Mouse (Mus musculus): ENCODE measurements around the gene Adam12.

The Adam12 gene

DNA sequence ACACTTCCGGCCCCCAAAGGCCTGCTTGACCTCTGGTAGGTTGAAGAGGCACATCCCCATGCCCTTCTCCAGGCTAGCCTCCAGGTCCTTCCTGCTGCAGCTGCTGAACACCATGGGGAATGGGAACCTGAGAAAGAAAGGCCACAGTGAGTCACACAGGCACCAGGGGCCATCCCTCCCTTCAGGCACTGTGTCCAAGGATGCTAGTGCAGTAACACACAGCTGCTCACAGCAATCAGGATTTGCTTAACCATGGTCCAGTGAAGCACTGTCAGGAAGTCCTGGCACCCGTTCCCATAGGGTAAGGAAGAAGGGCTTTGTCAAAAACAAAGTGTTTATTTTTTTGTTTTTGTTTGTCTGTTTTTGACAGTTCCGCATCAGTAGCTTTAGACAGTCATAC is 294.5 kb downstream of the Adam12 start:
- H3K27me3 ChIP-seq (ENCODE audit: insufficient read depth, low read length): 0 out of 2 replicates have a peak, but pooled peaks cover 3% of the 10 kb centered on the region
- TF ChIP-seq CTCF (conservative IDR thresholded peaks at IDR 0.05; ENCODE audit: low read length) (no peak), POU5F1 (IDR thresholded peaks at IDR 0.05; ENCODE audit: borderline replicate concordance, low read length) (no peak)
- no peaks in the 10 kb centered on the region for H3K9me3 ChIP-seq (ENCODE audit: low read length)
- H3K4me1 ChIP-seq (replicated peaks; ENCODE audit: low read depth, low read length): no peaks in the 10 kb centered on the region
- H3K36me3 ChIP-seq (ENCODE audit: insufficient read depth, low read length): no peaks in the 10 kb centered on the region
- H3K4me3 ChIP-seq (replicated peaks; ENCODE audit: low read length): no peak overlapping the region

DNA sequence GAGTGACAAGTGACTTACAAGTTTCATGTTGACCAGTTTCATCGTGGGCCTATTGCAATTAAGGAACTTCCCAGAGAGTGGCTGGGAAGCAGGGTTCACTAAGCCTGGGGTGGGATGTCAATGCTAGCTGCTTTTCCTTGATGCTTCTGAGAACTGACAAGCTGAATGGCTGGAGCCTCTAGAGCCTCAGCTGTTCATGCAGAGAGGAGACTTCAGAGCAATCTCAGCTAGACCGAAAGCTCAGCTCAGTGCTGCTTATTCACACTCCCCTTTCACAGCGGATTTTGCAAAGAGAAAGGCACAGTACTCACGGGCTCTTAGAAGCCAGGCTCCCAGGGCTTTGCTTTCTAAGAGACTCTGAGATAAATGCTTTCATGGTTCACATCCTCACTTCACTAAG is 295.6 kb downstream of the Adam12 start:
- TF ChIP-seq POU5F1 (IDR thresholded peaks at IDR 0.05; ENCODE audit: borderline replicate concordance, low read length): no peak
- no peak for TF ChIP-seq CTCF (conservative IDR thresholded peaks at IDR 0.05; ENCODE audit: low read length)
- TF ChIP-seq NANOG (IDR thresholded peaks at IDR 0.05; ENCODE audit: borderline replicate concordance, low read length): no peak
- 0 out of 2 replicates have a peak, but pooled peaks cover 3% of the 10 kb centered on the region for H3K27me3 ChIP-seq (ENCODE audit: insufficient read depth, low read length)
- H3K9me3 ChIP-seq (ENCODE audit: low read length): no peaks in the 10 kb centered on the region
- H3K36me3 ChIP-seq (ENCODE audit: insufficient read depth, low read length): no peaks in the 10 kb centered on the region
- H3K4me1 ChIP-seq (replicated peaks; ENCODE audit: low read depth, low read length): no peaks in the 10 kb centered on the region
- no peak overlapping the region for H3K4me3 ChIP-seq (replicated peaks; ENCODE audit: low read length)

DNA sequence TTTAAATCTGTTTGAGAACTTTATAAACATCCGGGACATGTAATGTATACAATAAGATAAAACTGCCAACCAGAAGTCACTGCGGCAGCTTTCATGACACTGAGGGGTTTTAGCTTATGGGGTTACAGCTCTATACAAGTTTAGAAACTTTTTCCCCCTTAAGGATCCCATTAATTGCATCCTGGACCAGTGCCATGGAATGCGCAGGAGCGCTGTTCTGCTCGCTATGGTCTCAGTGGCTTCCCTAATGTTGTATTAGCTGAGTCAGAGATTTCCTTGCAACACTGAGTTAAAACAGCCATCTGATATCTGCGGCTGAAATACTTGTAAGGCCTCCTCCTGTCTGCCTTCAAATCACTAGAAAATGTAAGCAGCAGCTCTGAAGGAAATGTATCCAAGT is 298.6 kb downstream of the Adam12 start:
- Histone ChIP-seq H3K4me3 (replicated peaks; ENCODE audit: low read length) (no peak overlapping the region), H3K4me1 (replicated peaks; ENCODE audit: low read depth, low read length) (no peaks in the 10 kb centered on the region), H3K9me3 (ENCODE audit: low read length) (no peaks in the 10 kb centered on the region), H3K27me3 (ENCODE audit: insufficient read depth, low read length) (0 out of 2 replicates have a peak, but pooled peaks cover 3% of the 10 kb centered on the region), H3K36me3 (ENCODE audit: insufficient read depth, low read length) (no peaks in the 10 kb centered on the region)
- TF ChIP-seq NANOG (IDR thresholded peaks at IDR 0.05; ENCODE audit: borderline replicate concordance, low read length): no peak
- TF ChIP-seq CTCF (conservative IDR thresholded peaks at IDR 0.05; ENCODE audit: low read length): no peak
- no peak for TF ChIP-seq POU5F1 (IDR thresholded peaks at IDR 0.05; ENCODE audit: borderline replicate concordance, low read length)

DNA sequence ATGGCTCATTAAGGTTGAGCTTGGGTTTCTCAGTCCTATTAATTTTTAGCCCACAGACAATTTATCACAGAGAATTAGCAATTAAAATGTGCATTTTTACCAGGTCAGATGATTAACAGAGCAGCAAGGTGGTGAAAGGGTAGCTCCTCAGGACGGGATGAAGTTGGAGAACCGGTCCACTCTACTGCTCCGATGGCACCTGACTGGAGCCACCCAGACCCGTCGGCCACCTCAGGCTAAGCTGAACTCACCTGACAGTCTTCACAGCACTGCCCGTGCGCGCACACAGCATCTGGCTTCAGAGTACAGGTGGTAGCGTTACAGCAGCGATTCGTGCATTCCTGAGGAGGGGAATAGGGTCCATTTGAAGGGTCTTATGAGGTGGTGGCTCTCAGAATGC is 300.5 kb downstream of the Adam12 start:
- no peaks in the 10 kb centered on the region for H3K36me3 ChIP-seq (ENCODE audit: insufficient read depth, low read length)
- TF ChIP-seq CTCF (conservative IDR thresholded peaks at IDR 0.05; ENCODE audit: low read length): no peak
- TF ChIP-seq POU5F1 (IDR thresholded peaks at IDR 0.05; ENCODE audit: borderline replicate concordance, low read length): no peak
- no peak for TF ChIP-seq NANOG (IDR thresholded peaks at IDR 0.05; ENCODE audit: borderline replicate concordance, low read length)
- H3K4me1 ChIP-seq (replicated peaks; ENCODE audit: low read depth, low read length): no peaks in the 10 kb centered on the region
- H3K4me3 ChIP-seq (replicated peaks; ENCODE audit: low read length): no peak overlapping the region
- H3K27me3 ChIP-seq (ENCODE audit: insufficient read depth, low read length): 0 out of 2 replicates have a peak, but pooled peaks cover 2% of the 10 kb centered on the region
- no peaks in the 10 kb centered on the region for H3K9me3 ChIP-seq (ENCODE audit: low read length)

DNA sequence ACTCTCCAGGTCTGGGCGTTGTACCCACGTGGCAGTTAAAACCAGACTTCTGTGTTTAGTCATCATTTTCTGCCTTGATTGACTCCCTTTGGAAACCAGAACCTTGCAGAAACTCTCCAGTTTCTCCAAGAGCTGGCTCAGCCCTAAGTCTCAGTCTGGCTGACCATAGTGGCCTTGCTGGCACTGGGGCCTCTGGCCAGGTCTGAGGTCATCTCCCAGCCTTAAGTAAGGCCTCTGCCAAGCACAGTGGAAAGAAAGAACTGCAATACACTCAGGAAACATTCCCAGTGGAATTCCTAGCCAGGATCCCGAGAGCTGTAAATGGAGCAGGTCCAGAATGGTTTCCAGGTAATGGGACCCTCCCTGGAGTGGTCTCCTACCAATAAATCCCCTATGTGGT is 303.0 kb downstream of the Adam12 start:
- H3K4me3 ChIP-seq (replicated peaks; ENCODE audit: low read length): no peak overlapping the region
- H3K9me3 ChIP-seq (ENCODE audit: low read length): no peaks in the 10 kb centered on the region
- H3K4me1 ChIP-seq (replicated peaks; ENCODE audit: low read depth, low read length): no peaks in the 10 kb centered on the region
- no peak for TF ChIP-seq CTCF (conservative IDR thresholded peaks at IDR 0.05; ENCODE audit: low read length)
- TF ChIP-seq POU5F1 (IDR thresholded peaks at IDR 0.05; ENCODE audit: borderline replicate concordance, low read length): no peak
- TF ChIP-seq NANOG (IDR thresholded peaks at IDR 0.05; ENCODE audit: borderline replicate concordance, low read length): no peak
- H3K27me3 ChIP-seq (ENCODE audit: insufficient read depth, low read length): no peaks in the 10 kb centered on the region
- no peaks in the 10 kb centered on the region for H3K36me3 ChIP-seq (ENCODE audit: insufficient read depth, low read length)

DNA sequence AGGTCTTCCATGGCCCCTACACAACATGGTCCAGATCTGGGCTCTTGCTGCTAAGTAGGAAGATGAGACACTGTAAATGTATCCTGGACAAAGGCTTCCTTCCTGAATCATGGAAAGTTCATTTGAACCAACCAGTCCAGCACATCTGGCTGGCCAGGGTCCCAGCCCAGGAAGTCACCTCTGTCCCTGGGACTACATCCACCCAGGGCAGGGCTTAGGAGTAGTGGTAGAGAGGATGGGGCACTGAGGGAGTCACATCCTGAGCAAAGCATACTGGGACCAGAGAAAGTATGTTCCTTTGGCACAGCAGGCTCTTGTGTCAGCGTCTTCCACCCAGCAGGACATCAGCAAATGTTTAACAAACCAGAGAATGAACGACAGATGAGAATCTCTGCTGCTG is 306.2 kb downstream of the Adam12 start:
- no peak for TF ChIP-seq NANOG (IDR thresholded peaks at IDR 0.05; ENCODE audit: borderline replicate concordance, low read length)
- TF ChIP-seq POU5F1 (IDR thresholded peaks at IDR 0.05; ENCODE audit: borderline replicate concordance, low read length): no peak
- no peak for TF ChIP-seq CTCF (conservative IDR thresholded peaks at IDR 0.05; ENCODE audit: low read length)

DNA sequence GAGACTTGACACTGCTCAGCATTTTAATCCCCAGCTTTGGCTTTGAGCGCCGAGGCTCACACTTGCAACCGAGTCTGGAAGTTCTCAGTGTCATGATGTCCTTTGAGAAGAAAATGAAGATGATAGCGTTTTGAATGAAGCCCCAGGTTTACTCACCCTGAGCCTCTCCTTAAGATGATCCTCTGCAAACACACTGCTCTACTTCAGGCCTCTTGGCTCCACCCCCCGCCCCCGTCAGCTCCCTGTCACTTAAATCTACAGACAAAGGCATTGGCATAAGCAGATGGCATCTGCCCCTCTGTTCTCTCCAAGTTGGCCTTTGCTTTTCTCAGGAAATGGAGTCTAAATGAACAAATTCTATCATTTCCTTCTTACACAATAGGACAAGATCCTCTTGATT is 308.0 kb downstream of the Adam12 start:
- TF ChIP-seq NANOG (IDR thresholded peaks at IDR 0.05; ENCODE audit: borderline replicate concordance, low read length) (no peak), POU5F1 (IDR thresholded peaks at IDR 0.05; ENCODE audit: borderline replicate concordance, low read length) (no peak), CTCF (conservative IDR thresholded peaks at IDR 0.05; ENCODE audit: low read length) (no peak)
- Histone ChIP-seq H3K4me3 (replicated peaks; ENCODE audit: low read length) (no peak overlapping the region), H3K36me3 (ENCODE audit: insufficient read depth, low read length) (no peaks in the 10 kb centered on the region), H3K27me3 (ENCODE audit: insufficient read depth, low read length) (no peaks in the 10 kb centered on the region), H3K9me3 (ENCODE audit: low read length) (no peaks in the 10 kb centered on the region), H3K4me1 (replicated peaks; ENCODE audit: low read depth, low read length) (0 out of 2 replicates have a peak, but pooled peaks cover 4% of the 10 kb centered on the region)

More for the DNA sequence above, 306.2 kb downstream of the Adam12 start:
- no peaks in the 10 kb centered on the region for H3K27me3 ChIP-seq (ENCODE audit: insufficient read depth, low read length)
- H3K4me1 ChIP-seq (replicated peaks; ENCODE audit: low read depth, low read length): no peaks in the 10 kb centered on the region
- H3K9me3 ChIP-seq (ENCODE audit: low read length): no peaks in the 10 kb centered on the region
- H3K36me3 ChIP-seq (ENCODE audit: insufficient read depth, low read length): no peaks in the 10 kb centered on the region
- H3K4me3 ChIP-seq (replicated peaks; ENCODE audit: low read length): no peak overlapping the region

DNA sequence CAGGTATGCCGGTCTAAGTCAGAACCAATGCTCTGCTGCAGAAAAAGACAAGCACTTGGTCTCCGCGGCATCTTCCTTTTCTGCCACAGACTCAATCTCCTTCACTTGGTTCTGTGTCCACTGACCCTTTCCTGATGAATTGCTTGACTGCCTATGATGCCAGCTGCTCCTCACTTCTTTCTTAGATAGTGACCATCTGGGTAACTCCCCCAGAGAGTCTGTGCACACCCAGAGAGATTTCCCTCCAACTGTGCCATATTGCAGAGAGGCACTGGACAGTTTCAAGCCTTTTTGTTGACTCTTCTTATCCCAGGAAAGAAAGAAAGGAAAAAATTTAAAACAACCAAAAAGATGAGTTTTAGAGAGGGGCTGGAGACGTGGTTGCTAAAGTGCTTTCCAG is 310.7 kb downstream of the Adam12 start:
- TF ChIP-seq NANOG (IDR thresholded peaks at IDR 0.05; ENCODE audit: borderline replicate concordance, low read length): no peak
- TF ChIP-seq POU5F1 (IDR thresholded peaks at IDR 0.05; ENCODE audit: borderline replicate concordance, low read length): no peak
- no peak for TF ChIP-seq CTCF (conservative IDR thresholded peaks at IDR 0.05; ENCODE audit: low read length)
- Histone ChIP-seq H3K36me3 (ENCODE audit: insufficient read depth, low read length) (no peaks in the 10 kb centered on the region), H3K27me3 (ENCODE audit: insufficient read depth, low read length) (peaks cover 6% of the 10 kb centered on the region; the same call in 1 of the 2 replicates), H3K4me3 (replicated peaks; ENCODE audit: low read length) (no peak overlapping the region), H3K4me1 (replicated peaks; ENCODE audit: low read depth, low read length) (0 out of 2 replicates have a peak, but pooled peaks cover 5% of the 10 kb centered on the region), H3K9me3 (ENCODE audit: low read length) (no peaks in the 10 kb centered on the region)

DNA sequence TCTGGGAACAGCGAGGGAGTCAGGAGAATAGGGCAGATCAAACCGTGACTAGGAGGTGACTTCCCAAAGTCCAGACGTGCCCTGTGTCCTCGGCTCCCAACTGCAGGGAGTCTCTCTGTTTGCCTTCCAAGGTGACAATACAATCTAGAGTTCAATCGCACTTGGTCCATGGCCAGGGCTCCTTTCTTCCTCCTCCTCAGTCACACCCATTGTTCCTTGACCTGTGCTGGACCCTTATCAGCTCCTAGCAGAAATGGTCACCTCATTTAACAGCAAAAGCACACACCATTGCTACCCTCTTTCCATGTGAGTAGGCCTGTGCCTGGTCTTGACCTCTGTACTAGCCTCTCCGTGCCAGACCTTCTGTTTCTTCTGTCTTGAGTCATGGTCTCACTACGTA is 311.2 kb downstream of the Adam12 start:
- Histone ChIP-seq H3K4me1 (replicated peaks; ENCODE audit: low read depth, low read length) (0 out of 2 replicates have a peak, but pooled peaks cover 5% of the 10 kb centered on the region), H3K36me3 (ENCODE audit: insufficient read depth, low read length) (no peaks in the 10 kb centered on the region), H3K9me3 (ENCODE audit: low read length) (no peaks in the 10 kb centered on the region), H3K27me3 (ENCODE audit: insufficient read depth, low read length) (peaks cover 6% of the 10 kb centered on the region; the same call in 1 of the 2 replicates), H3K4me3 (replicated peaks; ENCODE audit: low read length) (no peak overlapping the region)
- TF ChIP-seq CTCF (conservative IDR thresholded peaks at IDR 0.05; ENCODE audit: low read length): no peak
- no peak for TF ChIP-seq POU5F1 (IDR thresholded peaks at IDR 0.05; ENCODE audit: borderline replicate concordance, low read length)
- no peak for TF ChIP-seq NANOG (IDR thresholded peaks at IDR 0.05; ENCODE audit: borderline replicate concordance, low read length)

Data from E14TG2a.4 (cell line).